Mouse (Mus musculus) liver, embryonic 14.5 days (tissue): Measurements from ENCODE around the gene Rab33a. TPM values are rescaled to one million over a fixed set of nuclear protein-coding genes. Genes with fewer than 3 reads are reported as not detected.
A peak's percentile ranks its signal among the peaks of the same experiment; 100 is the strongest.

Experiments used
- ATAC-seq: fragments of 200-750 bp; cut with Nextera tagmentation; 2 replicates; pipeline ENCODE4 v1.8.0; 2017; ENCODE audit warnings: moderate number of reproducible peaks, mild to moderate bottlenecking, moderate library complexity; ENCODE audit not compliant: insufficient read depth
- DNase-seq, 3 experiments: peaks; one replicate each; pipeline ENCODE4 v3.0.0-alpha.2; 2012 to 2013; ENCODE audit warnings: low read depth in 3 of 3, low spot score in 3 of 3
- H3K27ac ChIP-seq: fragments of 300-500 bp; sonication (generic); 2 replicates; pipeline ENCODE4 v1.5.1; 2014; ENCODE audit warnings: moderate library complexity, mild to moderate bottlenecking, control low read depth, inconsistent platforms
- H3K27me3 ChIP-seq: fragments of 300-500 bp; sonication (generic); 2 replicates; pipeline ENCODE4 v1.6.1; 2014; ENCODE audit warnings: mild to moderate bottlenecking, low read length, moderate library complexity; ENCODE audit not compliant: control insufficient read depth, insufficient read depth
- H3K36me3 ChIP-seq: fragments of 300-500 bp; sonication (generic); replicated peaks from 2 replicates; pipeline ENCODE4 v1.6.1; 2014; ENCODE audit warnings: low read depth; ENCODE audit not compliant: control insufficient read depth, insufficient read depth
- H3K4me1 ChIP-seq, 2 experiments: fragments of 200-500 bp in 1 of 2; fragments of 300-500 bp in 1 of 2; sonication (generic) in 1 of 2; replicated peaks; 2 replicates each; pipeline ENCODE4 v1.6.1; 2012 to 2014; ENCODE audit warnings: antibody characterized with exemption in 1 of 2, inconsistent platforms in 1 of 2, low read length in 1 of 2; ENCODE audit not compliant: control insufficient read depth in 2 of 2, insufficient read depth in 2 of 2
- H3K4me2 ChIP-seq: fragments of 300-500 bp; sonication (generic); 2 replicates; pipeline ENCODE4 v1.6.1; 2014; ENCODE audit warnings: low read depth, mild to moderate bottlenecking, control low read depth, moderate library complexity
- H3K4me3 ChIP-seq, 2 experiments: fragments of 200-500 bp in 1 of 2; fragments of 300-500 bp in 1 of 2; sonication (generic) in 1 of 2; 2 replicates each; pipeline ENCODE4 v1.5.1; 2012 to 2014; ENCODE audit warnings: low read depth in 2 of 2, low read length in 2 of 2, mild to moderate bottlenecking in 2 of 2, control low read depth in 1 of 2, inconsistent platforms in 1 of 2, moderate library complexity in 1 of 2; ENCODE audit not compliant: insufficient read depth in 1 of 2
- H3K9ac ChIP-seq: fragments of 300-500 bp; sonication (generic); replicated peaks from 2 replicates; pipeline ENCODE4 v1.6.1; 2014; ENCODE audit warnings: mild to moderate bottlenecking, control low read depth, moderate library complexity
- H3K9me3 ChIP-seq: fragments of 300-500 bp; sonication (generic); 2 replicates; pipeline ENCODE4 v1.6.1; 2016; ENCODE audit warnings: low read length, mixed read lengths; ENCODE audit not compliant: control insufficient read depth
- CTCF ChIP-seq: IDR thresholded peaks from 2 replicates; pipeline ENCODE4 v1.5.1; 2016; ENCODE audit warnings: antibody characterized with exemption, low read depth, control low read depth
- EP300 ChIP-seq: IDR thresholded peaks from 2 replicates; pipeline ENCODE4 v1.6.1; 2016; ENCODE audit warnings: antibody characterized with exemption, low read depth
- WGBS: fragments of 180-500 bp; shearing (Covaris S2); extraction: QIAGEN DNeasy Blood & Tissue Kit; methylation state at CpG from one replicate; pipeline ENCODE4 v1.1.7; 2014; ENCODE audit not compliant: insufficient replicate concordance; 5-methylcytosine and 5-hydroxymethylcytosine counted together
- polyA plus RNA-seq, 2 experiments: library from polyadenylated mRNA; depleted of rRNA in 1 of 2; stranded (reverse) in 1 of 2; unstranded in 1 of 2; fragments of >200 nt; fragmentation: Nextera tagmentation in 1 of 2; extraction: Ambion mirVana in 1 of 2; gene quantifications; 2 replicates each; pipeline versions ENCODE4 v1.2.1 to v1.2.3; 2012 to 2014

The Rab33a gene
- polyA plus RNA-seq, 2 experiments, result 0.38 to 0.42 TPM

DNA sequence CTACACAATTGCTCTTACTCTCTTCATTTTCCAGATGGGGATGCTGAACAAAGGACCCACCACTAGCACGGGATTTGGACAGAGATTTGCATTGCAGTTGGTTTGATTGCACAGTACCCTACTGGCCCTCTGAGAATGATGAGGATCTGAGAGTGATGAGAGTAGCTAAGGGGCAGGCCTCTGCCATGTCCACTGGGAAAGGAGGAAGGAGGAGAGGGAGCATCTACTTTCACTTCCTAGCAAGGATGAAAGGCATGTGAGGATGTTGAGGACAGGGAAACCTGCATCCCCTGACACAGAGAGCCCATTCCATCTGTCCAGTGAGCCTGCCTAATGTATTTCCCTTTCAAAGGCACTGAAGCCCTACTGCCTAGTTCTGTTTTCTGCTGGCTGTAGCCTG lies 6.2 kb downstream of the Rab33a start:
- no peak overlapping the region for H3K4me3 ChIP-seq
- TF ChIP-seq CTCF, result no peak
- no peaks in the 10 kb centered on the region for H3K9me3 ChIP-seq
- no peaks in the 10 kb centered on the region; the same call in 1 of the 2 replicates for H3K27me3 ChIP-seq
- no peak overlapping the region for H3K4me2 ChIP-seq
- DNase-seq, result no peak
- ATAC-seq, result no peak
- H3K27ac ChIP-seq, result no peak overlapping the region
- no peaks in the 10 kb centered on the region for H3K36me3 ChIP-seq
- H3K4me1 ChIP-seq, result no peaks in the 10 kb centered on the region
- no peak overlapping the region for H3K9ac ChIP-seq
- 42% methylated on average over 1 of the region's 1 CpGs for WGBS

DNA sequence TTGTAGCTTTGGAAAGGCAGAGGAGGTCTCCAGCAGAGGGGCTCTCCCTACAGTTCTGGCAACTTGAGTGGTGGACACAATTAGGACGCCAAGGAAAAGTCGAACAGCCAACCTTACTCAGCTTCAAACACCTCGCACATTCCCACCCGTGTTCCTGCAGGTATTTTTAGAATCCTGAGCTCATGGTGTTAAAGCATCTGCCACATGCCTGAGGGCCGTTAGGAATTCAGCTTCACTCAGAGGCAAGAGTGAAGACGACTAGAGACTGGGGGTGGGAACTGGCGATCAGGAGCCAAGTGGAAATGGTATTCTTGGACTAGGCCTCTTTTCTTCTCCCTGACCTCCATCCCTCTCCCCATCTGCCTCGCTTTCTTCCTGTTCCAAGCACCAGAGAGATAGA lies 6.8 kb downstream of the Rab33a start:
- Histone ChIP-seq H3K4me3 (no peak overlapping the region), H3K36me3 (no peaks in the 10 kb centered on the region), H3K4me2 (no peak overlapping the region), H3K27me3 (no peaks in the 10 kb centered on the region), H3K4me1 (no peaks in the 10 kb centered on the region), H3K9me3 (no peaks in the 10 kb centered on the region), H3K27ac (no peak overlapping the region), H3K9ac (no peak overlapping the region)
- TF ChIP-seq EP300, result no peak
- no peak for TF ChIP-seq CTCF
- no peak for DNase-seq
- WGBS, result 43% methylated on average over 8 of the region's 8 CpGs
- ATAC-seq, result no peak

DNA sequence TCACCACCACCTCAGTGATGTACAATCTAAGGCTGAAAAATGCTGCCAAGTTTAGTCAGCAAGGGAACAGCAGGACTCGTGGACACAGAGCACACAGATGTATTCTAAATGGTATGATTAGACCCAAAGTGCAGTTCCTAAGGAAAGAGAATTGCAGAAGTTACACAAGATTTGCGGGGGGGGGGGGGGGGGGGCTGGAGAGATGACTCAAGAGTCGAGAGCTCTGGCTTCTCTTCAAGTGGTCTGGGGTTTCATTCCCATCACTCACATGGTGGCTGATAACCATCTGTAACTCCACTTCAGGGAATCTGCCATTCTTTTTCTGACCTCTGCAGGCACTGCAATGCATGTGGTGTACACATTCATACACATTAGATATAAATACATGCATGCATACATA lies 7.3 kb downstream of the Rab33a start:
- TF ChIP-seq EP300, result no peak
- TF ChIP-seq CTCF, result no peak
- no peak overlapping the region for H3K4me3 ChIP-seq
- H3K4me2 ChIP-seq, result no peak overlapping the region
- H3K4me1 ChIP-seq, result no peaks in the 10 kb centered on the region
- no peak overlapping the region for H3K9ac ChIP-seq
- DNase-seq, result no peak
- no peak overlapping the region for H3K27ac ChIP-seq
- no peaks in the 10 kb centered on the region for H3K36me3 ChIP-seq
- WGBS, result 25% methylated on average over 2 of the region's 3 CpGs
- H3K27me3 ChIP-seq, result no peaks in the 10 kb centered on the region
- no peaks in the 10 kb centered on the region for H3K9me3 ChIP-seq
- no peak for ATAC-seq

DNA sequence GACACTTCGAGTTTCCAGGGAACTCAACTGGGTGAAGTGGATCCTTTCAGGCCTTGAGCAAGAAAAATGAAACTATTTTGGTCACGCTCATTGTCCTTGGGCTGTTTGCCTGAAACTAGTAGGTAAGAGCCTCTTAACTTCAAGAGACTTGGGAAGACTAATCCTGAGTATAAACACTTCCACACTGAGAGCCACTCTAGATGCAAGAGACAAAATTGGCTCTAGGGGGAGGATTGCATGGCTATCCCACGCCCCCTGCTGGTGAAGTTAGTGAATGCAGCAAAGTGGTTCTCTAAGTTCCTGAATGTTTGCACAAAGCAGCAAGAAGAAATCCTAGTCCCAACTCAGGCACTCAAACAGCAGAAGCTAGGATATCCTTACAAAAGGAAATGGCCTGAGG lies 13.1 kb downstream of the Rab33a start:
- 42% methylated on average over 3 of the region's 3 CpGs for WGBS
- TF ChIP-seq EP300 (no peak), CTCF (peak; percentile 85)
- no peak overlapping the region for H3K9ac ChIP-seq
- no peaks in the 10 kb centered on the region for H3K4me1 ChIP-seq
- DNase-seq (peak; percentile 32 to 40 (median 33)), ATAC-seq (no peak)
- H3K4me3 ChIP-seq, result no peak overlapping the region
- no peak overlapping the region for H3K4me2 ChIP-seq
- no peaks in the 10 kb centered on the region for H3K27me3 ChIP-seq
- no peaks in the 10 kb centered on the region for H3K9me3 ChIP-seq
- no peak overlapping the region for H3K27ac ChIP-seq
- no peaks in the 10 kb centered on the region for H3K36me3 ChIP-seq

Other genes with a start within 250 kb of the Rab33a start
- gene Bcorl1, start 177.9 kb upstream of the Rab33a start, polyA plus RNA-seq (2012; rRNA removed), result 2.1 and 2.3 TPM in 2 replicates
- 3.5 and 3.9 TPM in 2 replicates for gene Bcorl1, start 177.9 kb upstream of the Rab33a start, polyA plus RNA-seq (2014; fragmentation: Nextera tagmentation; extraction: Ambion mirVana)
- gene Elf4, start 56.2 kb upstream of the Rab33a start, polyA plus RNA-seq (2012; rRNA removed), result 3.5 and 3.8 TPM in 2 replicates
- 2.5 and 2.6 TPM in 2 replicates for gene Elf4, start 56.2 kb upstream of the Rab33a start, polyA plus RNA-seq (2014; fragmentation: Nextera tagmentation; extraction: Ambion mirVana)
- 23.9 and 34.6 TPM in 2 replicates for gene Aifm1, start 5.7 kb upstream of the Rab33a start, polyA plus RNA-seq (2012; rRNA removed)
- gene Aifm1, start 5.7 kb upstream of the Rab33a start, polyA plus RNA-seq (2014; fragmentation: Nextera tagmentation; extraction: Ambion mirVana), result 51.4 and 56.8 TPM in 2 replicates
- 5.2 and 5.4 TPM in 2 replicates for gene Zfp280c, start 75.2 kb downstream of the Rab33a start, polyA plus RNA-seq (2012; rRNA removed)
- gene Zfp280c, start 75.2 kb downstream of the Rab33a start, polyA plus RNA-seq (2014; fragmentation: Nextera tagmentation; extraction: Ambion mirVana), result 2.1 and 4.4 TPM in 2 replicates
- gene Slc25a14, start 104.1 kb downstream of the Rab33a start, polyA plus RNA-seq (2012; rRNA removed), result 1.8 and 2.2 TPM in 2 replicates
- gene Slc25a14, start 104.1 kb downstream of the Rab33a start, polyA plus RNA-seq (2014; fragmentation: Nextera tagmentation; extraction: Ambion mirVana), result 3.6 and 4.5 TPM in 2 replicates
- not detected in 2 replicates for gene Gpr119, start 155.2 kb downstream of the Rab33a start, polyA plus RNA-seq (2012; rRNA removed)
- gene Gpr119, start 155.2 kb downstream of the Rab33a start, polyA plus RNA-seq (2014; fragmentation: Nextera tagmentation; extraction: Ambion mirVana), result not detected in 2 replicates
- 4.9 and 10.1 TPM in 2 replicates for gene Rbmx2, start 175.7 kb downstream of the Rab33a start, polyA plus RNA-seq (2012; rRNA removed)
- gene Rbmx2, start 175.7 kb downstream of the Rab33a start, polyA plus RNA-seq (2014; fragmentation: Nextera tagmentation; extraction: Ambion mirVana), result 13.2 and 15.2 TPM in 2 replicates